Mouse (Mus musculus) c-Kit-positive CD71-positive TER-119-negative erythroid progenitor cells, embryonic 14.5 days (primary cell): Measurements from ENCODE around the gene Iqgap1.
A peak's percentile ranks its signal among the peaks of the same experiment; 100 is the strongest.
"Not testable (repeated sequence)": the region's sequence is repeated elsewhere in the genome, so short reads cannot be mapped to it uniquely, and the experiment has no call there.

ENCODE experiments used
- DNase-seq: peaks from one replicate; pipeline ENCODE4 v3.0.0-alpha.2; 2013; ENCODE audit warnings: low read depth

The Iqgap1 gene

GRCm38 (mm10) chr7:80766861-80767312 is 58.9 kb downstream of the Iqgap1 start:
- DNase-seq = no peak

GRCm38 (mm10) chr7:80766072-80766471 is 59.7 kb downstream of the Iqgap1 start:
- no peak for DNase-seq

- no peak for DNase-seq
Observed at GRCm38 (mm10) chr7:80763864-80764437, 61.8 kb downstream of the Iqgap1 start.

GRCm38 (mm10) chr7:80762297-80762696 is 63.5 kb downstream of the Iqgap1 start:
- DNase-seq = no peak

GRCm38 (mm10) chr7:80754086-80754485 is 71.7 kb downstream of the Iqgap1 start:
- DNase-seq = no peak

GRCm38 (mm10) chr7:80753613-80754012 is 72.2 kb downstream of the Iqgap1 start:
- no peak for DNase-seq

- no peak for DNase-seq
Observed at GRCm38 (mm10) chr7:80749624-80750023, 76.2 kb downstream of the Iqgap1 start.

- not testable (repeated sequence) for DNase-seq
Observed at GRCm38 (mm10) chr7:80749109-80749508, 76.7 kb downstream of the Iqgap1 start.

- no peak for DNase-seq
Observed at GRCm38 (mm10) chr7:80747371-80747770, 78.4 kb downstream of the Iqgap1 start.

GRCm38 (mm10) chr7:80746166-80746761 is 79.5 kb downstream of the Iqgap1 start:
- DNase-seq = no peak

- DNase-seq = no peak
Observed at GRCm38 (mm10) chr7:80745746-80746145, 80.0 kb downstream of the Iqgap1 start.

- DNase-seq = no peak
Observed at GRCm38 (mm10) chr7:80745250-80745649, 80.5 kb downstream of the Iqgap1 start.

GRCm38 (mm10) chr7:80743920-80744630 is 81.7 kb downstream of the Iqgap1 start:
- DNase-seq = no peak

GRCm38 (mm10) chr7:80742671-80743070 is 83.1 kb downstream of the Iqgap1 start:
- DNase-seq = no peak

- no peak for DNase-seq
Observed at GRCm38 (mm10) chr7:80740954-80741353, 84.8 kb downstream of the Iqgap1 start.

GRCm38 (mm10) chr7:80736199-80736598 is 89.6 kb downstream of the Iqgap1 start:
- DNase-seq = no peak

GRCm38 (mm10) chr7:80732986-80733385 is 92.8 kb downstream of the Iqgap1 start:
- no peak for DNase-seq

GRCm38 (mm10) chr7:80729662-80730061 is 96.1 kb downstream of the Iqgap1 start:
- peak; percentile 54 for DNase-seq

- no peak for DNase-seq
Observed at GRCm38 (mm10) chr7:80721041-80721440, 104.7 kb downstream of the Iqgap1 start.

GRCm38 (mm10) chr7:80719582-80719981 is 106.2 kb downstream of the Iqgap1 start:
- no peak for DNase-seq

- no peak for DNase-seq
Observed at GRCm38 (mm10) chr7:80719038-80719437, 106.7 kb downstream of the Iqgap1 start.

- DNase-seq = no peak
Observed at GRCm38 (mm10) chr7:80718471-80718870, 107.3 kb downstream of the Iqgap1 start.

- DNase-seq = no peak
Observed at GRCm38 (mm10) chr7:80716758-80717157, 109.0 kb downstream of the Iqgap1 start.
